Mouse (Mus musculus): ENCODE results near the gene Cat. TPM values are rescaled to one million over a fixed set of nuclear protein-coding genes. Genes with fewer than 3 reads are reported as not detected.

Cat gene
- polyA plus RNA-seq, 1 experiment from 2014 or later, result 128 TPM

- Histone ChIP-seq H3K36me3 (ENCODE audit: control insufficient read depth, insufficient read depth, low read length) (no peaks in the 10 kb centered on the region), H3K9ac (ENCODE audit: low read length) (no peak overlapping the region), H3K4me2 (ENCODE audit: low read depth, severe bottlenecking) (no peak overlapping the region), H3K27me3 (ENCODE audit: control insufficient read depth, insufficient read depth, low read length) (no peaks in the 10 kb centered on the region), H3K9me3 (ENCODE audit: control insufficient read depth, low read length) (no peaks in the 10 kb centered on the region), H3K27ac (replicated peaks; ENCODE audit: low read depth, low read length) (no peak overlapping the region), H3K4me3 (ENCODE audit: low read depth, low read length) (no peak overlapping the region), H3K4me1 (ENCODE audit: control insufficient read depth, insufficient read depth, low read length) (no peaks in the 10 kb centered on the region)
- 42% methylated on average over 12 of the region's 12 CpGs for WGBS
- no peak for ATAC-seq (ENCODE audit: insufficient number of reproducible peaks, low FRiP score, low TSS enrichment, low read depth)
- peak; percentile 79 for DNase-seq (ENCODE audit: low spot score)
These were observed 60.5 kb downstream of the Cat start for GRCm38 (mm10) chr2:103424349-103425026.

DNA sequence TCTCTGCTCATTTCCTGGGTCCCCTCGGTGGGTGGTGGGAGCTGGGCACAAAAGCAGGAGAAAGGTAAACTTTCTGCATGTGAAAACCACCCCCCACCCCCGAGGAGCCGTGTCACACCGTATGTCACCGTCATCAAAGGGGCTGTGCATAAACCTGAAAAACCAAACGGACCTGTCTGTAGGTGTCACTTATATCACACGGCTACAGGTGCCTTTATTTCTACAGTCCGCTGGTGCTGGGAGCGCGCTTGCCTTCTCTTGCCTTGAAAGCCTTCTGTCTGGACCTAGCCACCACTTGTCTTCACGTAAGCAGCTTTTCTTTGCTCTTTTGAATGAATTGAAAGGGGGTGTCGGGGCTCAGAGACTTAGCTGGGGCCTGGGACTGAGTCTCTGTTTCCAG lies 61.1 kb downstream of the Cat start:
- ATAC-seq (ENCODE audit: insufficient number of reproducible peaks, low FRiP score, low TSS enrichment, low read depth), result no peak
- DNase-seq (ENCODE audit: low spot score), result no peak
- WGBS, result 72% methylated on average over 12 of the region's 12 CpGs
- Histone ChIP-seq H3K36me3 (ENCODE audit: control insufficient read depth, insufficient read depth, low read length) (no peaks in the 10 kb centered on the region), H3K4me3 (ENCODE audit: low read depth, low read length) (no peak overlapping the region), H3K4me1 (ENCODE audit: control insufficient read depth, insufficient read depth, low read length) (no peaks in the 10 kb centered on the region), H3K9ac (ENCODE audit: low read length) (no peak overlapping the region), H3K9me3 (ENCODE audit: control insufficient read depth, low read length) (no peaks in the 10 kb centered on the region), H3K27ac (replicated peaks; ENCODE audit: low read depth, low read length) (no peak overlapping the region), H3K27me3 (ENCODE audit: control insufficient read depth, insufficient read depth, low read length) (no peaks in the 10 kb centered on the region), H3K4me2 (ENCODE audit: low read depth, severe bottlenecking) (no peak overlapping the region)

DNA sequence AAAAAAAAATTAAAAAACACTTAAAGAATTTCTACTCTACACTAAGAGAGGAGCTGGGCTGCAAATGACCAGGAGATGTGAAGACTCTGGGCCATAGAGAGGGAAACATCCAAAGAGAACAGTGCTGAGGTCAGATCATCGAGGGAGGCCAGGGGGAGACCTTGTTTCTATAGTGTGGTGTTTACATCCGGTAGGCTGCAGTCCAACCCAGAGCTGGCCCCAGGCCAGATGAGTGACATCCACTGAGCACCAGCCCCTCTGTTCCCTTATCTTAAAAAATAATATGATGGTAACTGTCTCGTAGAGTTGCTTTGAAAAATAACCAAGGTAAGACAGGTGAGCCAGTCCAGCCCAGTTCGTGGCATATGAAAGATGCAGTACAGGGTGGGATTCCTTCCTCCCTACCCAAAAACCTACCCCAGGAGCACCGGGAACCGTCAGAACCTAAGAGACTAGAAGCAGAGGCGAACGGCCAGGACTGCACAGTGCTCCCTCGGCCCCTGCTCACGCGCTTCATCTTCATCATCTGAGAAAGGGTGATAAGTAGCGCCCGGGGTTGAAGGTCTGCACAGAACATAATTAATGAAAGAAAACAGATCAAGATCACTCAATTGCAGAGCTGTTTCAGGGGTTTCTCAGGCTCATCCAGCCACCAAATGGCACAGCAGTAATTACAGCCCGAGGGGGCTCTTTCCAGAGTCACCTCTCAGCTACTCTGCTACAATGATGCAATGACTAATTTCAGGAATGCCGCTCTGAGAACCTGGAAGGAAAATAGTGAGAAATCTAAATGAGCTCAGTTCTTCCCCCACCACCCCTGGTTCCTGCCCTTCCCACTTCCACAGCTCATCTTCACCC lies 64.1 kb downstream of the Cat start:
- 47% methylated on average over 15 of the region's 15 CpGs for WGBS
- H3K27ac ChIP-seq (replicated peaks; ENCODE audit: low read depth, low read length), result no peak overlapping the region
- no peaks in the 10 kb centered on the region for H3K27me3 ChIP-seq (ENCODE audit: control insufficient read depth, insufficient read depth, low read length)
- no peak overlapping the region for H3K4me3 ChIP-seq (ENCODE audit: low read depth, low read length)
- H3K9ac ChIP-seq (ENCODE audit: low read length), result no peak overlapping the region
- no peak for ATAC-seq (ENCODE audit: insufficient number of reproducible peaks, low FRiP score, low TSS enrichment, low read depth)
- H3K4me2 ChIP-seq (ENCODE audit: low read depth, severe bottlenecking), result no peak overlapping the region
- no peak for DNase-seq (ENCODE audit: low spot score)
- H3K9me3 ChIP-seq (ENCODE audit: control insufficient read depth, low read length), result no peaks in the 10 kb centered on the region
- no peaks in the 10 kb centered on the region for H3K36me3 ChIP-seq (ENCODE audit: control insufficient read depth, insufficient read depth, low read length)
- no peaks in the 10 kb centered on the region for H3K4me1 ChIP-seq (ENCODE audit: control insufficient read depth, insufficient read depth, low read length)

- DNase-seq (ENCODE audit: low spot score), result no peak
- H3K4me3 ChIP-seq (ENCODE audit: low read depth, low read length), result no peak overlapping the region
- WGBS, result 86% methylated on average over 3 of the region's 3 CpGs
- H3K36me3 ChIP-seq (ENCODE audit: control insufficient read depth, insufficient read depth, low read length), result no peaks in the 10 kb centered on the region
- no peak overlapping the region for H3K9ac ChIP-seq (ENCODE audit: low read length)
- no peaks in the 10 kb centered on the region for H3K9me3 ChIP-seq (ENCODE audit: control insufficient read depth, low read length)
- no peak for ATAC-seq (ENCODE audit: insufficient number of reproducible peaks, low FRiP score, low TSS enrichment, low read depth)
- no peak overlapping the region for H3K4me2 ChIP-seq (ENCODE audit: low read depth, severe bottlenecking)
- no peaks in the 10 kb centered on the region for H3K4me1 ChIP-seq (ENCODE audit: control insufficient read depth, insufficient read depth, low read length)
- H3K27me3 ChIP-seq (ENCODE audit: control insufficient read depth, insufficient read depth, low read length), result no peaks in the 10 kb centered on the region
- no peak overlapping the region for H3K27ac ChIP-seq (replicated peaks; ENCODE audit: low read depth, low read length)
These were observed 69.2 kb downstream of the Cat start for GRCm38 (mm10) chr2:103415774-103416173.

GRCm38 (mm10) chr2:103413381-103413780 lies 71.6 kb downstream of the Cat start:
- Histone ChIP-seq H3K27me3 (ENCODE audit: control insufficient read depth, insufficient read depth, low read length) (no peaks in the 10 kb centered on the region), H3K9ac (ENCODE audit: low read length) (no peak overlapping the region), H3K36me3 (ENCODE audit: control insufficient read depth, insufficient read depth, low read length) (no peaks in the 10 kb centered on the region), H3K27ac (replicated peaks; ENCODE audit: low read depth, low read length) (no peak overlapping the region), H3K4me3 (ENCODE audit: low read depth, low read length) (no peak overlapping the region), H3K4me1 (ENCODE audit: control insufficient read depth, insufficient read depth, low read length) (no peaks in the 10 kb centered on the region), H3K9me3 (ENCODE audit: control insufficient read depth, low read length) (no peaks in the 10 kb centered on the region), H3K4me2 (ENCODE audit: low read depth, severe bottlenecking) (no peak overlapping the region)
- 72% methylated on average over 5 of the region's 5 CpGs for WGBS
- ATAC-seq (ENCODE audit: insufficient number of reproducible peaks, low FRiP score, low TSS enrichment, low read depth), result no peak
- no peak for DNase-seq (ENCODE audit: low spot score)

- Histone ChIP-seq H3K27ac (replicated peaks; ENCODE audit: low read depth, low read length) (no peak overlapping the region), H3K27me3 (ENCODE audit: control insufficient read depth, insufficient read depth, low read length) (no peaks in the 10 kb centered on the region), H3K9me3 (ENCODE audit: control insufficient read depth, low read length) (no peaks in the 10 kb centered on the region), H3K4me1 (ENCODE audit: control insufficient read depth, insufficient read depth, low read length) (no peaks in the 10 kb centered on the region), H3K9ac (ENCODE audit: low read length) (no peak overlapping the region), H3K4me3 (ENCODE audit: low read depth, low read length) (no peak overlapping the region), H3K4me2 (ENCODE audit: low read depth, severe bottlenecking) (no peak overlapping the region), H3K36me3 (ENCODE audit: control insufficient read depth, insufficient read depth, low read length) (no peaks in the 10 kb centered on the region)
- WGBS, result 83% methylated on average over 3 of the region's 3 CpGs
- ATAC-seq (ENCODE audit: insufficient number of reproducible peaks, low FRiP score, low TSS enrichment, low read depth), result no peak
- no peak for DNase-seq (ENCODE audit: low spot score)
These were observed 73.1 kb downstream of the Cat start for GRCm38 (mm10) chr2:103411816-103412215.

GRCm38 (mm10) chr2:103411348-103411747 lies 73.6 kb downstream of the Cat start, which contains the start of gene Elf5:
TSS of gene Elf5 (plus strand) at chr2:103411688.
- Histone ChIP-seq H3K36me3 (ENCODE audit: control insufficient read depth, insufficient read depth, low read length) (no peaks in the 10 kb centered on the region), H3K4me3 (ENCODE audit: low read depth, low read length) (no peak within 1 kb of the TSS), H3K27me3 (ENCODE audit: control insufficient read depth, insufficient read depth, low read length) (no peaks in the 10 kb centered on the region), H3K9ac (ENCODE audit: low read length) (no peak within 1 kb of the TSS), H3K4me2 (ENCODE audit: low read depth, severe bottlenecking) (no peak within 1 kb of the TSS), H3K27ac (replicated peaks; ENCODE audit: low read depth, low read length) (no peak within 1 kb of the TSS), H3K4me1 (ENCODE audit: control insufficient read depth, insufficient read depth, low read length) (no peaks in the 10 kb centered on the region), H3K9me3 (ENCODE audit: control insufficient read depth, low read length) (no peaks in the 10 kb centered on the region)
- 78% methylated on average over 6 of the region's 6 CpGs for WGBS
- ATAC-seq (ENCODE audit: insufficient number of reproducible peaks, low FRiP score, low TSS enrichment, low read depth), result no peak
- no peak for DNase-seq (ENCODE audit: low spot score)

DNA sequence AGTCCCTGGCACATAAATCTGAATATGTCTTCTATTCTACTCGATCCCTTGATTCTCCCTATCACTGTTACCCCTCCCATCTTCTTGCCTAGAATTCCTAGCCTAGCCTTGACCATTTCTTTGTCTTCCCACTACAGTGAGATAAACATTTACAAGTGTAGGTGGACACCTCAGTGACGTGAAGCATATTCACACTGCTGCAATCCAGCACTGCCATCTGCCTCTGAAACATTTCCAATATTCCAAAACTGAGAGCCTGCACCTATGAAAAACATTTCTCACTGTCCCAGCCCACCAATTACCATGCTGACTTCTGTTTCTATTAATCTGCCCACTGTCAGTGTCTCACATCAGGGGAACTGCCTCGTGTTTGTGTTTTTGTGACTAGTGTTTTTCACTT lies 78.7 kb downstream of the Cat start:
- Histone ChIP-seq H3K4me3 (ENCODE audit: low read depth, low read length) (no peak overlapping the region), H3K27ac (replicated peaks; ENCODE audit: low read depth, low read length) (no peak overlapping the region), H3K9me3 (ENCODE audit: control insufficient read depth, low read length) (no peaks in the 10 kb centered on the region), H3K4me1 (ENCODE audit: control insufficient read depth, insufficient read depth, low read length) (no peaks in the 10 kb centered on the region), H3K9ac (ENCODE audit: low read length) (no peak overlapping the region), H3K4me2 (ENCODE audit: low read depth, severe bottlenecking) (no peak overlapping the region), H3K27me3 (ENCODE audit: control insufficient read depth, insufficient read depth, low read length) (no peaks in the 10 kb centered on the region), H3K36me3 (ENCODE audit: control insufficient read depth, insufficient read depth, low read length) (no peaks in the 10 kb centered on the region)
- WGBS, result 75% methylated on average over 3 of the region's 3 CpGs
- ATAC-seq (ENCODE audit: insufficient number of reproducible peaks, low FRiP score, low TSS enrichment, low read depth) (no peak), DNase-seq (ENCODE audit: low spot score) (no peak)
